10 mouse cellular contexts compared by ENCODE assay signal in the genomic region with DNA sequence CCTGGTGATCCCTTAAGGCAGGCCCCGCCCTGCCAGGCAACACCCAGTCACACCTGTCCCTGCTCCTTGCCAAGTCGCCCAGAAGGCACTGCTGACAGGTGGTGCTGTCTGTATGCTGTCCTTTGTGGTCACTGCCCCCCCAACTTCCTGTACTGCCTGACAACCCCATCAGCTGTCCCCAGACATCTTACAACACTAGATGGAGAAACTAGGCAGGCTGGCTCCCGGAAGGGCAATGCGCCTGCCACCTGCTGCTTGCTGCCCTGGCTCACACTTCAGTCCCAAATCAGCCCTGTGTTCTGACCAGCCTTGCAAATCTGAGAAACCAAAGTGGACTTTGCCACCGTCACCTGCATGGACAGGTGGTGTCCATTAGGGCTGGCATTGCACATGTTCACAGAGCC. TPM values are rescaled to one million over a fixed set of nuclear protein-coding genes. Genes with fewer than 3 reads are reported as not detected.
DNase-seq lines count a peak whose midpoint lies in the region; ATAC-seq and TF ChIP-seq lines count a peak whose summit lies in the region.
"Had no signal": no experiment of that assay in that cellular context is flagged by ENCODE, and none has a peak within 500 bp of the region (broad histone marks: within the 10 kb centered on the region; RNA-seq: fewer than 3 reads in every experiment).

No protein-coding gene starts in this region.

- H3K9me3 ChIP-seq in kidney, embryonic 15.5 days (replicated peaks), result no peaks in the 10 kb centered on the region
- H3K9me3 ChIP-seq in midbrain, embryonic 13.5 days, result no peaks in the 10 kb centered on the region

- H3K9ac ChIP-seq in kidney, embryonic 15.5 days, result no peak overlapping the region
- no peak overlapping the region for H3K9ac ChIP-seq in midbrain, embryonic 13.5 days (replicated peaks)

- TF ChIP-seq CTCF in kidney, adult 2 months (conservative IDR thresholded peaks at IDR 0.05; ENCODE audit: insufficient read depth, insufficient read length, low read depth, low read length), result no peak
- no peak for TF ChIP-seq CTCF in thymus, adult 2 months (IDR thresholded peaks at IDR 0.05; ENCODE audit: borderline replicate concordance, control insufficient read depth, extremely low read depth, insufficient read depth, low read length, poor library complexity)

- H3K27me3 ChIP-seq in kidney, adult 2 months (replicated peaks; ENCODE audit: control insufficient read depth, insufficient read depth, low read length), result no peaks in the 10 kb centered on the region
- no peaks in the 10 kb centered on the region for H3K27me3 ChIP-seq in kidney, embryonic 15.5 days
- H3K27me3 ChIP-seq in thymus, adult 2 months (ENCODE audit: control insufficient read depth, insufficient read depth, low read length), result no peaks in the 10 kb centered on the region
- H3K27me3 ChIP-seq in midbrain, embryonic 13.5 days, result no peaks in the 10 kb centered on the region

- ATAC-seq in kidney, embryonic 15.5 days (replicated peaks; ENCODE audit: low FRiP score), result no peak
- ATAC-seq in granulocyte monocyte progenitor cell, adult 5-6 weeks (replicated peaks; ENCODE audit: poor library complexity, severe bottlenecking), result peak; percentile 63
- no peak for ATAC-seq in midbrain, embryonic 13.5 days
- ATAC-seq: hindbrain, embryonic 16.5 days; lung, postnatal 0 days had no signal

- H3K4me3 ChIP-seq in kidney, adult 2 months (ENCODE audit: insufficient read depth, low read depth, low read length), result no peak overlapping the region
- H3K4me3 ChIP-seq in kidney, embryonic 15.5 days (replicated peaks), result no peak overlapping the region
- H3K4me3 ChIP-seq in thymus, adult 2 months (ENCODE audit: control insufficient read depth, insufficient read depth, low read length), result no peak overlapping the region
- H3K4me3 ChIP-seq in midbrain, embryonic 13.5 days (replicated peaks), result no peak overlapping the region

- WGBS in kidney, adult 2 months, result 63% methylated on average over 5 of the region's 5 CpGs
- 91% methylated on average over 5 of the region's 5 CpGs for WGBS in kidney, embryonic 15.5 days
- 39% methylated on average over 5 of the region's 5 CpGs for WGBS in thymus, adult 2 months
- 91% methylated on average over 5 of the region's 5 CpGs for WGBS in midbrain, embryonic 13.5 days

- 0 out of 2 replicates have a peak, but pooled peaks cover 7% of the 10 kb centered on the region for H3K4me1 ChIP-seq in kidney, adult 2 months (ENCODE audit: control insufficient read depth, insufficient read depth, low read length)
- H3K4me1 ChIP-seq in kidney, embryonic 15.5 days, result peaks cover 22% of the 10 kb centered on the region
- H3K4me1 ChIP-seq in thymus, adult 2 months (replicated peaks; ENCODE audit: control insufficient read depth, insufficient read depth, low read length), result peaks cover 31% of the 10 kb centered on the region
- H3K4me1 ChIP-seq in midbrain, embryonic 13.5 days (replicated peaks), result peaks cover 29% of the 10 kb centered on the region

- TF ChIP-seq POLR2A in kidney, adult 2 months (IDR thresholded peaks at IDR 0.05; ENCODE audit: low read depth, low read length), result no peak
- TF ChIP-seq POLR2A in thymus, adult 2 months (IDR thresholded peaks at IDR 0.05; ENCODE audit: control insufficient read depth, extremely low read depth, insufficient read depth, low read length, poor library complexity), result no peak

- H3K4me2 ChIP-seq in kidney, embryonic 15.5 days, result no peak overlapping the region
- H3K4me2 ChIP-seq in midbrain, embryonic 13.5 days (replicated peaks), result no peak overlapping the region

- peak; percentile 58 for DNase-seq in kidney, adult 2 months
- DNase-seq in cerebellum, adult 8-10 months, result peak; percentile 79
- peak; percentile 52 for DNase-seq in thymus, adult 2 months
- no peak for DNase-seq in embryo, embryonic 10.5 days (ENCODE audit: low spot score)
- no peak for DNase-seq in right cerebral cortex, postnatal 36 days (ENCODE audit: low spot score in 2 of 2)

- H3K36me3 ChIP-seq in kidney, adult 2 months (ENCODE audit: control insufficient read depth, insufficient read depth, low read length), result no peaks in the 10 kb centered on the region
- peaks cover 60% of the 10 kb centered on the region for H3K36me3 ChIP-seq in kidney, embryonic 15.5 days
- no peaks in the 10 kb centered on the region for H3K36me3 ChIP-seq in thymus, adult 2 months (ENCODE audit: control insufficient read depth, insufficient read depth, low read length)
- H3K36me3 ChIP-seq in midbrain, embryonic 13.5 days, result peaks cover 60% of the 10 kb centered on the region

- H3K27ac ChIP-seq in kidney, adult 2 months (ENCODE audit: insufficient read depth, low read depth, low read length), result 0 out of 2 replicates have a peak overlapping the region, but pooled peaks have one; percentile 3
- no peak overlapping the region for H3K27ac ChIP-seq in kidney, embryonic 15.5 days
- 0 out of 2 replicates have a peak overlapping the region, but pooled peaks have one; percentile 9 for H3K27ac ChIP-seq in thymus, adult 2 months (ENCODE audit: control insufficient read depth, insufficient read depth, low read length)
- no peak overlapping the region for H3K27ac ChIP-seq in midbrain, embryonic 13.5 days

RNA-seq across cellular contexts. Expression of a gene that starts 3.8 kb away (rescaled TPM):
- polyA plus RNA-seq in kidney, adult 2 months (2012; rRNA removed), result 8.5 and 10.1 TPM in 2 replicates
- polyA plus RNA-seq in kidney, embryonic 15.5 days (2015; fragmentation: Nextera tagmentation; extraction: Ambion mirVana), result 55.0 and 59.3 TPM in 2 replicates
- 24.9 and 35.1 TPM in 2 replicates for total RNA-seq in granulocyte monocyte progenitor cell, adult 5-6 weeks (2014; fragmentation: Nextera tagmentation)
- 56.2 and 62.8 TPM in 2 replicates for total RNA-seq in granulocyte monocyte progenitor cell, adult 5-6 weeks (2017)
- 44.2 and 52.7 TPM in 2 replicates for polyA plus RNA-seq in thymus, adult 2 months (2012; rRNA removed)
- 46.9 and 48.2 TPM in 2 replicates for polyA plus RNA-seq in midbrain, embryonic 13.5 days (2015; fragmentation: Nextera tagmentation; extraction: Ambion mirVana)

RNA-seq across cellular contexts. Expression of a gene that starts 13.5 kb away (rescaled TPM):
- polyA plus RNA-seq in kidney, adult 2 months (2012; rRNA removed), result 375 and 474 TPM in 2 replicates
- 365 and 368 TPM in 2 replicates for polyA plus RNA-seq in kidney, embryonic 15.5 days (2015; fragmentation: Nextera tagmentation; extraction: Ambion mirVana)
- total RNA-seq in granulocyte monocyte progenitor cell, adult 5-6 weeks (2014; fragmentation: Nextera tagmentation), result 145 and 158 TPM in 2 replicates
- total RNA-seq in granulocyte monocyte progenitor cell, adult 5-6 weeks (2017), result 38.2 and 50.4 TPM in 2 replicates
- 227 and 310 TPM in 2 replicates for polyA plus RNA-seq in thymus, adult 2 months (2012; rRNA removed)
- 331 TPM in 2 replicates for polyA plus RNA-seq in midbrain, embryonic 13.5 days (2015; fragmentation: Nextera tagmentation; extraction: Ambion mirVana)

RNA-seq across cellular contexts. Expression of a gene that starts 15.6 kb away (rescaled TPM):
- 10.1 and 11.3 TPM in 2 replicates for polyA plus RNA-seq in kidney, adult 2 months (2012; rRNA removed)
- polyA plus RNA-seq in kidney, embryonic 15.5 days (2015; fragmentation: Nextera tagmentation; extraction: Ambion mirVana), result 18.0 and 20.8 TPM in 2 replicates
- 20.1 and 21.5 TPM in 2 replicates for total RNA-seq in granulocyte monocyte progenitor cell, adult 5-6 weeks (2014; fragmentation: Nextera tagmentation)
- 25.6 and 27.6 TPM in 2 replicates for total RNA-seq in granulocyte monocyte progenitor cell, adult 5-6 weeks (2017)
- 36.2 and 53.2 TPM in 2 replicates for polyA plus RNA-seq in thymus, adult 2 months (2012; rRNA removed)
- 4.0 and 4.9 TPM in 2 replicates for polyA plus RNA-seq in midbrain, embryonic 13.5 days (2015; fragmentation: Nextera tagmentation; extraction: Ambion mirVana)

RNA-seq across cellular contexts. Expression of a gene that starts 42.6 kb away (rescaled TPM):
- polyA plus RNA-seq in kidney, adult 2 months (2012; rRNA removed), result 0.33 and 0.52 TPM in 2 replicates
- polyA plus RNA-seq in kidney, embryonic 15.5 days (2015; fragmentation: Nextera tagmentation; extraction: Ambion mirVana), result 0.04 TPM in 1 of 2 replicates, not detected in the other
- total RNA-seq in granulocyte monocyte progenitor cell, adult 5-6 weeks (2014; fragmentation: Nextera tagmentation), result not detected in 2 replicates
- not detected in 2 replicates for total RNA-seq in granulocyte monocyte progenitor cell, adult 5-6 weeks (2017)
- polyA plus RNA-seq in thymus, adult 2 months (2012; rRNA removed), result 0.23 and 0.28 TPM in 2 replicates
- 0.15 and 0.31 TPM in 2 replicates for polyA plus RNA-seq in midbrain, embryonic 13.5 days (2015; fragmentation: Nextera tagmentation; extraction: Ambion mirVana)
- polyA plus RNA-seq: lung, postnatal 0 days had no signal

RNA-seq across cellular contexts. Expression of a gene that starts 59.2 kb away (rescaled TPM):
- polyA plus RNA-seq in kidney, adult 2 months (2012; rRNA removed), result 58.2 and 88.0 TPM in 2 replicates
- 43.8 and 48.1 TPM in 2 replicates for polyA plus RNA-seq in kidney, embryonic 15.5 days (2015; fragmentation: Nextera tagmentation; extraction: Ambion mirVana)
- total RNA-seq in granulocyte monocyte progenitor cell, adult 5-6 weeks (2014; fragmentation: Nextera tagmentation), result 15.2 and 20.9 TPM in 2 replicates
- 12.2 and 14.1 TPM in 2 replicates for total RNA-seq in granulocyte monocyte progenitor cell, adult 5-6 weeks (2017)
- polyA plus RNA-seq in thymus, adult 2 months (2012; rRNA removed), result 153 and 167 TPM in 2 replicates
- polyA plus RNA-seq in midbrain, embryonic 13.5 days (2015; fragmentation: Nextera tagmentation; extraction: Ambion mirVana), result 56.9 and 61.1 TPM in 2 replicates

Comparison
In these comparisons a context has a peak if more than half of its experiments do, and no peak if none do; other contexts are left out.
1. H3K27ac ChIP-seq: peak in kidney, adult 2 months (single experiment) and thymus, adult 2 months (single experiment); none in kidney, embryonic 15.5 days (single experiment) and midbrain, embryonic 13.5 days (single experiment).
2. DNase-seq: peak in kidney, adult 2 months (single experiment), cerebellum, adult 8-10 months (single experiment) and thymus, adult 2 months (single experiment); none in embryo, embryonic 10.5 days (single experiment) and right cerebral cortex, postnatal 36 days (0 of 2).